Mouse (Mus musculus) spleen, adult 10 weeks (tissue): Measurements from ENCODE around the gene G2e3. TPM values are rescaled to one million over a fixed set of nuclear protein-coding genes. Genes with fewer than 3 reads are reported as not detected.

ENCODE experiments used
- polyA plus RNA-seq: library from polyadenylated mRNA; stranded (reverse); fragments of 350-450 nt; fragmentation: Illumina TruSeq; extraction: RNeasy Lipid Tissue Mini Kit (QIAGEN cat#74804); gene quantifications from one replicate; pipeline ENCODE4 v1.2.3, GENCODE M21; 2015; ENCODE audit warnings: low replicate concordance; ENCODE audit not compliant: insufficient read depth

The G2e3 gene
- polyA plus RNA-seq, result 21.9 TPM

DNA sequence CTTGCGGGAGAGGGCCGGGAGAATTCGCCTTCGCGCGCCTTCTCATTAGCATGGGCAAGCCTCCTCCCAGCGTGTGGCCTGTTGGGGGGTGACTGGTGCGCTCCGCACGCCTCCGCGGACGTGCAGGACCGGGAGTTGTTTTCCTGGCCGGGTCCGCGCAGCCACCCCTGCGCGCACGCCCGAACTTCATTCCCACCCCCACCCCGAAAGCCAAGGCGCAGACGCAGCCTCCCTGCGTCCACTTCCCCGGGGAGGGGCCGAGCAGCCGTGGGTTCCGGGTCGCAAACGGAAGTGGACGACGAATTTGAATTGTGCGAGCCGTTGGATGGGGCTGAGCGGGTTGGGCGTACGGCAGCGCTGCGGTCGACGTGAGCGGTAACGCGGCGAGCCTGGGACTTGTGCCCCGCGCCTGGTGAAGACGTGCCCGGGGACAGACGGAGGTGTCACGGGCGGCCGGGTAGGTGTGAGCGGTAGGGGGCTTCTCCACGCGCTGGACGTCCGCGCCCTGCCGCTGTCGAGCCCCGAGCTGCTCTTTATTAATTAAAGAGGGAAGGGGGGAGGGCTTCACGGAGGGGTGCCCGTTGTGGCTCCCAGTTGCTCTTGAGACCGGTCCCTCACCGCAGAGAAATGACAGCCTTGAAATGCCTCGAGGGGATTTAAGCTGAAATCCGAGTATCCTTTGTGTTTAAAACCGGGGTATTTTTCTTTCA lies at the start of gene G2e3:
G2e3 (plus strand) TSS at position 74 of the 710 bp plus-strand sequence.

DNA sequence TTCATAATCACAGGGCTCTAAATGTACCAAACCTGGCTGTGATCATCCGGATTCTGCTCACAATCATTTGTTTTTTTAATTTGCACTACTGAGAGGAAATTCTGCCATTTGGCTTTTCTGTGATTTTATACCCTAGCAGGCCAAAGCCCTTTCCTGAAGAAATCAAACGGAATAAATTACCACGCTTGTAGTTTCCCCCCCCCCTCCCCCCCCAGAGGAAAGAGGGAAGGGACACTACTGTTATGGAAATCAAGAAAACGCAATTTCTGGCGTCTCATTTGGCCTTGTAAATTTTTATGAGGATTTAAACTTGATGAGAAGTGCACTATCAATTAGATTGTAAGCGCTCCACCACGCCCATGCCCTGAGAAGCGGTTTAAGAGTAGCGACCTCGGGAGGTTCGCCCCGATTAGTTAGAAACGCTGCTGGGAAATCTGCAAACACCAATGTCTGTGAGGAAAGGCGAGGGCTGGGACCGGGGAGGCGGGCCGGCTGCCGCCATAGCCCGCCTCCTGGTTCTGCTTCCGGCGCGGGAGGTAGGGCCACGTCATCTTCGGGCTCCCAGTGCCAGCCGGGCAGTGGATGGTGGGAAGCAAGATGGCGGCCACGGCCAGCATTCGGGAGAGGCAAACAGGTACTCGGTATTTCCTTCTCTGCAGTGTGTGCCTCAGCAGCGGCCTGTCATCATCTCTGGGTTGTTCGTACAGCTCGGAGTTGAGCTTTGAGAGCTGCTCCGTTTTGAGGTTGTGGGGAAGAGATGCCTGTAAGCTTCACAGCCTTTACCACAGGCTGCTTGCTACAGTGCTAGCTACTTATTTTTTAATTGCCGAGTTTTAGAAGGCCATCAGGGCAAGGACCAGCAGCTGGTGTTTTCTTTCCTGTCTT lies 29.4 kb downstream of the G2e3 start, which contains the start of gene Scfd1:
Scfd1 (plus strand) TSS at position 508 of the 885 bp plus-strand sequence.

Other genes starting within 250 kb of the G2e3 start
- 66.7 TPM for gene Scfd1, start 29.4 kb downstream of the G2e3 start, polyA plus RNA-seq
- gene Coch, start 245.3 kb downstream of the G2e3 start, polyA plus RNA-seq, result 1,058 TPM